Mouse (Mus musculus) lung, embryonic 14.5 days (tissue): Measurements from ENCODE around the gene Dhx9. TPM values are rescaled to one million over a fixed set of nuclear protein-coding genes. Genes with fewer than 3 reads are reported as not detected.
A peak's percentile ranks its signal among the peaks of the same experiment; 100 is the strongest.

Experiments
- ATAC-seq: fragments of 200-750 bp; cut with Nextera tagmentation; 2 replicates; pipeline ENCODE4 v1.8.0; 2017; ENCODE audit warnings: mild to moderate bottlenecking, moderate TSS enrichment, moderate library complexity; ENCODE audit not compliant: insufficient read depth
- DNase-seq: peaks from one replicate; pipeline ENCODE4 v3.0.0-alpha.2; 2015
- H3K27ac ChIP-seq: fragments of 300-500 bp; sonication (generic); 2 replicates; pipeline ENCODE4 v1.5.1; 2014; ENCODE audit warnings: low read depth, mild to moderate bottlenecking, moderate library complexity
- H3K27me3 ChIP-seq: fragments of 300-500 bp; sonication (generic); 2 replicates; pipeline ENCODE4 v1.6.1; 2014; ENCODE audit warnings: low read length, control low read depth; ENCODE audit not compliant: insufficient read depth
- H3K36me3 ChIP-seq: fragments of 300-500 bp; sonication (generic); 2 replicates; pipeline ENCODE4 v1.6.1; 2014; ENCODE audit warnings: control low read depth; ENCODE audit not compliant: insufficient read depth
- H3K4me1 ChIP-seq: fragments of 300-500 bp; sonication (generic); 2 replicates; pipeline ENCODE4 v1.6.1; 2014; ENCODE audit warnings: antibody characterized with exemption, control low read depth; ENCODE audit not compliant: insufficient read depth
- H3K4me2 ChIP-seq: fragments of 300-500 bp; sonication (generic); 2 replicates; pipeline ENCODE4 v1.6.1; 2014; ENCODE audit warnings: mild to moderate bottlenecking
- H3K4me3 ChIP-seq: fragments of 300-500 bp; sonication (generic); 2 replicates; pipeline ENCODE4 v1.5.1; 2014; ENCODE audit warnings: low read depth, low read length
- H3K9ac ChIP-seq: fragments of 300-500 bp; sonication (generic); 2 replicates; pipeline ENCODE4 v1.6.1; 2014
- H3K9me3 ChIP-seq: fragments of 300-500 bp; sonication (generic); 2 replicates; pipeline ENCODE4 v1.6.1; 2016; ENCODE audit warnings: low read depth, low read length, control low read depth
- CTCF ChIP-seq: IDR thresholded peaks from 2 replicates; pipeline ENCODE4 v1.5.1; 2016; ENCODE audit warnings: antibody characterized with exemption, low read depth
- WGBS: fragments of 180-500 bp; shearing (Covaris S2); extraction: QIAGEN DNeasy Blood & Tissue Kit; methylation state at CpG from one replicate; pipeline ENCODE4 v1.1.7; 2014; 5-methylcytosine and 5-hydroxymethylcytosine counted together
- polyA plus RNA-seq: library from polyadenylated mRNA; unstranded; fragments of >200 nt; fragmentation: Nextera tagmentation; extraction: Ambion mirVana; gene quantifications from 2 replicates; pipeline ENCODE4 v1.2.1, GENCODE M21; 2014

Dhx9 gene
- polyA plus RNA-seq, 1 experiment from 2014 or later = 30.8 TPM

DNA sequence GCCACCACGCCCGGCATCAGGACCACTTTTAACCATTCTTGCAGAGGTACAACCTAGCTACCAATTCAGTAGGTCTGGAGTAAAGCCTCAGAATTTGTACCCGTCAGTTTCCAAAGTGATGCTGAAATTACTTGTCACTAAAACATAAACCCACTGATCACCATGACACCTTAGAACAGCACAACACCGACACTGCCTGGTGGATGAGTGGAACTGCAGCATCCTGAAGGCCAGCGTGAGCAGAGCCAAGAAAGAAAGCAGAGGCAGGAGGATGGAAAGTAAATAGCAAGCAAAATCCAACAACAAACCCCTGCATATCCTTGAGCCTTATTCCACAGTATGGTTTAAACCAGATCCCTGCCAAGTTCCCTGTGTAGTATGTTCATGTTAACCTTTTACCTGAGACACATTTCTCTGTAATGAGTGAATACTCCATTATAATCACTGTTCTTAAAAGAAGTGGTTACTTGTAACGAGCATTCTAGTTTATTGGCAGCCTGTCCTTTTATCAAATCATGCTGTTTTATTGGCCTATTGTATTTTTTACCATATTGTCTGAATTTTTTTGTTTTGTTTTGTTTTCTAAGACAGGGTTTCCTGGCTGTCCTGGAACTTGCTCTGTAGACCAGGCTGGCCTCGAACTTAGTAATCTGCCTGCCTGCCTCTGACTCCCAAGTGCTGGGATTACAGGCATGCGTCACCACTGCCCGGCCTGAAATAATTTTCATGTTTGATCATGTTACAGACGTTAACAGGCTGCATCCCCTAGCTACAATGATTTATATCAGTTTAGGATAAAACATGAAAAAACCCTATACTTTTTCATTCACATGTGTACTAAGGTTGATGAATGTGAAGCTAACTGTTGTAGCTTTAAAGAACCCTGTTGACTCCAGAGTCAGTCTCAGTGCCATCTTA, 36.0 kb downstream of the Dhx9 start:
- H3K4me1 ChIP-seq = no peaks in the 10 kb centered on the region
- no peaks in the 10 kb centered on the region for H3K27me3 ChIP-seq
- no peak overlapping the region for H3K4me2 ChIP-seq
- peak; percentile 52 for DNase-seq
- TF ChIP-seq CTCF = peak; percentile 70
- WGBS = 70% methylated on average over 10 of the region's 10 CpGs
- H3K27ac ChIP-seq = no peak overlapping the region
- H3K4me3 ChIP-seq = no peak overlapping the region
- H3K9me3 ChIP-seq = no peaks in the 10 kb centered on the region
- 0 out of 2 replicates have a peak, but pooled peaks have one; percentile 18 for ATAC-seq
- no peak overlapping the region for H3K9ac ChIP-seq
- H3K36me3 ChIP-seq = peaks cover 51% of the 10 kb centered on the region

DNA sequence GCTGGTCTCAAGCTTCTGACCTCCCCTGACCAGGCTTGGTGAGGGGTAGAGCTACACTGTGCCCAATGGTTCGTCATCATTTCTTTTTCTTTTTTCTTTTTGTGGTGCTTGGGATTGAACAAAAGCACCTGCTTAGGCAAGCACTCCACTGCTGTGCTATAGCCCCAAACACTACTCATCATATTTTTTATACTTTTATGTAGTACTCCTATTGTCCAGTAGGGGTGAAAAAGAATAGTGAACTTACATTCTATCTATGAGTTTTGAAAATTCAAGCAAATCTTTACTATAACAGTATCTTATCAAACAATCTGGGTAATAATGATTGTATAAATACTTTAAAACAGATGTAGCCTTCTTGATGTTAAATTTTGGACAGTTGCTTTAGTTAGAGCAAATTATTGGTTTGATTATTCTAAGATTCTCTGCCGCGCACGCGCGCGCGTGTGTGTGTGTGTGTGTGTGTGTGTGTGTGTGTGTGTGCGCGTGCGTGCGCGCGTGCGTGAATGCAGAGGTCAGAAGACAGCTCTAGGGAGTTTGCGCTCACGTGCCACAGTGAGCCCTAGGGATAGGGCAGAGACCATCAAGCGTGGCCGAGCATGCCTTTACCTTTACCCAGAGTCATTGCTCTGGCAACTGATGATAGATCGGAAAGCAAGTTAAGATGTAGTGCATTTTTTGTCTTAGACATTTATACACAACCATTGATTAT, 41.2 kb downstream of the Dhx9 start:
- Histone ChIP-seq H3K9ac (no peak overlapping the region), H3K36me3 (peaks cover 14% of the 10 kb centered on the region; the same call in 1 of the 2 replicates), H3K4me2 (no peak overlapping the region), H3K27ac (no peak overlapping the region), H3K9me3 (no peaks in the 10 kb centered on the region), H3K4me3 (no peak overlapping the region), H3K4me1 (no peaks in the 10 kb centered on the region), H3K27me3 (no peaks in the 10 kb centered on the region)
- no peak for TF ChIP-seq CTCF
- DNase-seq (no peak), ATAC-seq (no peak)
- 95% methylated on average over 20 of the region's 20 CpGs for WGBS

DNA sequence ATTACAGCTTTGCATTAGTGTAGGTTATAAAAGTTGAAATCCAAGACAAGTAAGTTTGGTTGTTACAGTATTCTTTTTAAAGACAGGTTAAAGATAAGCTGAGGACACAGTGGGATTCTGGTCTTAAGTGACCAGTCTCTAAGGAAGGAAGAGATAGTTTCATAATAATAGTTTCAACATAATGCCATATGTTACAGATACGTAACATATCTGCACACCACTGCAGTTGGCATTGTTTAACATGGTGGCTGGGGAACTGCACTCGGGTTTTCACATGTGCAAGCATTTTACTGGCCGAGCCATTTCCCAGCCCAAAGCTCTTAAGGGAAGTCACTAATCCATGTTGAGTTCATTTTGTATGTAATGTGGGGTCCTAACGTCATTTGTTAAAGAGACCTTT, 43.8 kb downstream of the Dhx9 start:
- no peak for TF ChIP-seq CTCF
- H3K4me3 ChIP-seq = no peak overlapping the region
- H3K36me3 ChIP-seq = 0 out of 2 replicates have a peak, but pooled peaks cover 11% of the 10 kb centered on the region
- H3K4me1 ChIP-seq = no peaks in the 10 kb centered on the region
- no peaks in the 10 kb centered on the region for H3K27me3 ChIP-seq
- H3K27ac ChIP-seq = no peak overlapping the region
- no peak overlapping the region for H3K9ac ChIP-seq
- DNase-seq (no peak), ATAC-seq (no peak)
- WGBS = 74% methylated on average over 4 of the region's 4 CpGs
- no peak overlapping the region for H3K4me2 ChIP-seq
- no peaks in the 10 kb centered on the region for H3K9me3 ChIP-seq

DNA sequence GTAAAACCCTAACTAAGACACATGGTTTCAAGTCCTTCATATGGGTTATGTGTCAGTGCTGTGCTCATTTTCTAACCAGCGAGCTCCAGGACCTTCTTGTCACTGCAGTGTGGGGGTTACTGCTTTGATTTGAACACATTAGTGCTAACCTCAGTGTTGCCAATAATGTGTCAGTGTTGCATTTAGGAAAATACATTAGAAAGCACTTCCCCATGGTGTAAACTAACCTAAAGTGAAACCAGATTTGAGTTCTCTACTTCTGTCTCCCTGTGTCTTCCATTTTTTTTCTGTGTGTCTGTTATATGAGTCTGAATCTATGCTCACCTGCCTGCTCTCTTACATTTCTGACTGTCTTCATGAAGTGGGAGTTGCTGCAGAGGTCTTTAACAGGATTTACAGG, 44.4 kb downstream of the Dhx9 start:
- DNase-seq (no peak), ATAC-seq (no peak)
- 83% methylated on average over 1 of the region's 1 CpGs for WGBS

DNA sequence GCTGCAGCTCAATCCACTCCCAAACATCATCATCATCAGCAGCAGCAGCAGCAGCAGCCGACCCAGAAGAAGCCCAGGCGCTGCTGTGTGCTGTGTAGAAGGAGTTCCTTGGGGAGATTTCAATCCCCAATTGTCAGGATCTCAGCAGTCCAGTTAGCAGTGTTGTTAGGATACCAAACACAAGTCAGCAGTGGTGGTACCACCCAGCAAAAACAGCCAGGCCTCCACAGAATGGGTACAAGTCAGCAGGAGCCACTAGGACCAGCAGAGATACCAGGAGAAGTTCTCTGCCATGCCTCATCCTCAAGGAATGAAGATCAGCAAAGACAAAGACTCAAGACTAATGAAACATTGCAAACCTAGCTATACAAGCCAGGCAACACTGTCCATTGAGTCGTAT, 45.8 kb downstream of the Dhx9 start:
- WGBS = 79% methylated on average over 3 of the region's 3 CpGs

More for the DNA sequence above, 44.4 kb downstream of the Dhx9 start:
- Histone ChIP-seq H3K36me3 (0 out of 2 replicates have a peak, but pooled peaks cover 11% of the 10 kb centered on the region), H3K27ac (no peak overlapping the region), H3K27me3 (no peaks in the 10 kb centered on the region), H3K4me3 (no peak overlapping the region), H3K9ac (no peak overlapping the region), H3K4me1 (no peaks in the 10 kb centered on the region), H3K9me3 (no peaks in the 10 kb centered on the region), H3K4me2 (no peak overlapping the region)
- TF ChIP-seq CTCF = no peak

DNA sequence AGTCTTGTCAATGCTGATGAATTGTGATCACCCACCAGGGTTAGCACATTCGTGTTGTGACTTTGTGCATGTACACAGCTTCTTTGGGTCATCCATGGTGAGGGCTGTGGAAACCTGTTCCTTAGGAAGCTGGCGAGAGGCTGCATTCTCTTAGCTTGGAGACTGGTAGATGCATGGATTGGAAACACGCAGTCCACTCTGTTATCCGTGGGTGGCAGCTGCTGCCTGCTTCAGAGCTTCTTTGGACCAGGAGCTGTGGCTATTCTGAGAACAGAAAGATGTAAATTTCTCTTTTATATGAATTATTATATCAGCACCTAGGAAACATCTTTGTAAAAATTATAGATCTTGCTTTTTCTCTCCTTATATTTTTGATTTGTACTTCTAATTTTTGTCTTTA, 46.7 kb downstream of the Dhx9 start:
- H3K9ac ChIP-seq = no peak overlapping the region
- H3K4me3 ChIP-seq = no peak overlapping the region
- ATAC-seq (no peak), DNase-seq (no peak)
- no peaks in the 10 kb centered on the region for H3K4me1 ChIP-seq
- H3K36me3 ChIP-seq = no peaks in the 10 kb centered on the region
- 80% methylated on average over 4 of the region's 4 CpGs for WGBS
- no peaks in the 10 kb centered on the region for H3K9me3 ChIP-seq
- H3K27ac ChIP-seq = no peak overlapping the region
- H3K27me3 ChIP-seq = no peaks in the 10 kb centered on the region
- TF ChIP-seq CTCF = no peak
- H3K4me2 ChIP-seq = no peak overlapping the region

More for the DNA sequence above, 45.8 kb downstream of the Dhx9 start:
- Histone ChIP-seq H3K4me3 (no peak overlapping the region), H3K27ac (no peak overlapping the region), H3K36me3 (0 out of 2 replicates have a peak, but pooled peaks cover 4% of the 10 kb centered on the region), H3K9ac (no peak overlapping the region), H3K9me3 (no peaks in the 10 kb centered on the region), H3K27me3 (no peaks in the 10 kb centered on the region), H3K4me2 (no peak overlapping the region), H3K4me1 (no peaks in the 10 kb centered on the region)
- no peak for ATAC-seq
- DNase-seq = no peak
- TF ChIP-seq CTCF = no peak

DNA sequence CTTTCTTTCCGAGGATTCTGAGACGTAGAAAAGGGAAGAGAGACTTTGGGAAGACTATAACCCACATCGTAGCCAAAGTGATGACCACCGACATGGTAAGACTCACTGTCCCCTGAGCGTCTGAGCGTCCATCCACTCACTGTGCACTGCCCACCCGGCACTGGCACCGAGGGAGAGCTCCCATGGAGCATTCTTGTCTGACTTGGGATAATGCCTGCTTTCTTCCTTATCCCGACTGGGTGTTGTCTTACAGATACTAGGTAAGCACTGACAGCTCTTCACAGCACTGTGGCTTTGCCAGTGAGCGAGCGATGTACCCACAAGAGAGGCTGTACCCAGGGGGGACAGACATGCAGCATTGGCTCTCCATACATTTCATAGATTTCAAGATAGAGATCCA, 49.9 kb downstream of the Dhx9 start:
- DNase-seq = no peak
- no peak for TF ChIP-seq CTCF
- WGBS = 78% methylated on average over 11 of the region's 11 CpGs

More for the DNA sequence above, 49.9 kb downstream of the Dhx9 start:
- H3K4me2 ChIP-seq = no peak overlapping the region
- H3K4me1 ChIP-seq = no peaks in the 10 kb centered on the region
- H3K27me3 ChIP-seq = no peaks in the 10 kb centered on the region
- no peaks in the 10 kb centered on the region for H3K36me3 ChIP-seq
- H3K9me3 ChIP-seq = no peaks in the 10 kb centered on the region
- no peak for ATAC-seq
- H3K27ac ChIP-seq = no peak overlapping the region
- H3K4me3 ChIP-seq = no peak overlapping the region
- H3K9ac ChIP-seq = no peak overlapping the region
